Mouse (Mus musculus) cerebellum, adult 18-20 months (tissue): ENCODE measurements around the gene Cst7.
"Not testable (repeated sequence)": the region's sequence is repeated elsewhere in the genome, so short reads cannot be mapped to it uniquely, and the experiment has no call there.

Experiments
- DNase-seq, 2 experiments: peaks; one replicate each; pipeline ENCODE4 v3.0.0; 2021

Gene Cst7

GRCm38 (mm10) chr2:150569847-150570590 lies at the start of gene Cst7:
TSS of gene Cst7 (plus strand) at chr2:150570415.
- no peak for DNase-seq

GRCm38 (mm10) chr2:150525703-150526207 lies 44.5 kb upstream of the Cst7 start:
- no peak for DNase-seq

- DNase-seq = not testable (repeated sequence)
Measured at GRCm38 (mm10) chr2:150549576-150549975, 20.6 kb upstream of the Cst7 start.

DNA sequence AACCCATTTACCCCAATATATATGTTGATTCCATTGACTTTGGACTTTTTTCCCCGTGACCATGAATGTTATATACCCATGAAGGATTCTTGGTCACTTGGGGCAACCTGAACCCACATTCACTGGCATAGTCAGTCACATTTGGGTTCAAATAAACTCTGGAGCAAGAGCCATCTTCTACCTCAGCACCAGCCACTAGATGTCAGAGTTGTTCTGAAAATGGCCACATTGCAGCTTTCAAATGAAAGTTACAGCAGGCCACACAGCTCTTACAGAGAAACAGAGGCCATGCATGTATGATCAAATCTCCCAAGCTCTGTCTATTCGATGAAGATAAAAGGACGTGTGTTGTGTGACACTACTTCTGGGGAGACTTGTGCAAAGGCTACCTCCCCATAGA lies 11.6 kb upstream of the Cst7 start:
- no peak for DNase-seq

DNA sequence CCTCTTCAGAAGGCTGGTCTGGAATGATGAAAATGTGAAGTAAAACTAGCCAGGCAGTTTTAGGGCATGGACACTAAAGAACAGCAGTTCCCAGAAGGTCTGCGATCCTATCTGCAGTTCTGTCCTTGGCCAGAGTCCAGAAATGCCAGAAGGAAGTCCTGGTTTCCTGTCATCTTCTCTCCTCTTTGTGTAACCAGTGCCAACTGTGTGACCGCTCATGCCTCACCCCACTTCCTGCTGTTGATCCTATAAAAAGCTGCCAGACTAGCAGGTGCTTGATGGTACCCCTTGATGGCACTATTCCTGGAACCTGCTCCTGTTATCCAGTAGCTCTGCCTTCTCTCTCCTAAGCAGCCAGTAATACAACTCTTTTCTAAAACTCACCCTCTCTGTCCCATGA lies 3.2 kb upstream of the Cst7 start:
- DNase-seq = peak; percentile 29 to 57

GRCm38 (mm10) chr2:150570761-150571160 lies 546 bp downstream of the Cst7 start:
- DNase-seq = no peak

DNA sequence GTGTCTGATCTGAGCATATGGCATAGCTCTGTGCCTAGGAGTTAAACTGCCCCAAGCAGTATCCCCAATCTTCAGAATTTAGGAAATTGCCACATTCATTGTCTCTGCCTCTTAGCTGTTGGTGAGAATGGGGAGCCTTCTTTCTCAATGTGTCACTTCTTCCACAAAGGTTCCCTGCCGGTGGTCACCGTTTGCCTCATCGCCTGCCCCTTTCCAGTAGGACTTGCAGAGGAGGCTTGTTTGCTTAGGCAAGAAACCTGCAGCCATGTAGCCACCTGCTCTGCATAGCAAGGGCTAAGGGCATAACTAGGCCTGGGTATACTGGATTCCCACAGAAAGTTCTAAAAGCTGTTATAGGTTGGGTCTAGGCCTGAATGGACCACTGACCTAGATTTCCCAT lies 2.2 kb downstream of the Cst7 start:
- DNase-seq = no peak

DNA sequence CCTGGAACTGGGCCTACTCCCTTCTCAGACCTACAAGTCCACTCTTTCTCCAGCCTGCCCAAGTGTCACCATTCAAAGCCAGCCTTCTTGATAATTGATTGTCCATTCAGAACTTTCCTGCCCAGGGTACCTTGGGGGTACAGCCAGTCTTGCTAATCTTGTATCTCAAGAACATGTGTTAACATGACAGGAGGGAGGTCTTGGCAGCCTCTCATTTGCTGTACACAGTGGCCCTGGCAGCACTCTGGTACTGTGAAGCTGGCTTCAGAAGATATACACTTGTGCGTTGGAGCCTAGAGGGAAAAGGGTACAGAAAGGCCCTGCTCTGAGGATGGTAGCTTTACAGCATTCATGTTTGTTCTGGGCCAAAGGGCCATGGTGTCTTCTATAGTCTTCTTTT lies 6.0 kb downstream of the Cst7 start:
- DNase-seq = no peak

DNA sequence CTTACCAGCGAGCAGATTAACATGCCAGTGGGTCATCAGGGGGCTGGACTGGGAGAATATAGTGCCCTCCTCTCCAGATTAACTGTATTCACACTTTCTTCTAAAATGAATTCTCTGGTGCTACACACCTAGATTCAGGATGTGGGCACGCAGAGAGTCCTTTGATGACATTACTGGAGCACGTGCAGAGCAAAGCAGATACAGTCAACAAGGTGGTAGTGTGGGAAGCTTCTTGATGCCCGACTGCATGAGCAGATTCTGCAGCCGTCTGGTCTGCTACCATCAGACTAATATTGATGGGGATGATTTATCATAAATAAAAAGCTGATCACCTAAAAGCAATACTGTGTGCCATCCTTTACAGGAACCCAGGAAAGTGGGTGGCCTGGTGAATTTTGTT lies 8.4 kb downstream of the Cst7 start:
- DNase-seq = no peak

- no peak for DNase-seq
Measured at GRCm38 (mm10) chr2:150579628-150580027, 9.4 kb downstream of the Cst7 start.

DNA sequence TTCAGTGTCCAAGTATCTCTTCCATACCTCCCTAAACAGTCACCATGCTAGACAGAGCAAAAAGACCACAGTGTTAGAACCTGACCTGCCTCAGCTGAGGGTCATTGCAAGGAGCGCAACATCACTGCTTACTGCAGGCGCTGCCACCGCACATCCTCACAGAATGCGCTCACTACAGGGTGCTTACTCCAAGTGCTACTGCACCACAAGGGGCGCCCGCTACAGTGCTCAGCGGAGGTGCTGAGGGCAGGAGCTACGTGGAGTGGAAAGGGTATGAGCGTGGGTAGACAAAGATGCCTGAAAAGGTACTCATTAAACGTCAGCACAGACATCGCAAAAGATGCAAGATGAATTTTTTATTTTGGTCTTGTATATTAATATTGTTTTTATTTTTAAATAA lies 18.9 kb downstream of the Cst7 start:
- no peak for DNase-seq

GRCm38 (mm10) chr2:150595411-150596190 lies 25.4 kb downstream of the Cst7 start:
- DNase-seq = no peak

GRCm38 (mm10) chr2:150600263-150600662 lies 30.0 kb downstream of the Cst7 start:
- no peak for DNase-seq

GRCm38 (mm10) chr2:150602166-150602565 lies 32.0 kb downstream of the Cst7 start:
- DNase-seq = peak; percentile 12 to 16

DNA sequence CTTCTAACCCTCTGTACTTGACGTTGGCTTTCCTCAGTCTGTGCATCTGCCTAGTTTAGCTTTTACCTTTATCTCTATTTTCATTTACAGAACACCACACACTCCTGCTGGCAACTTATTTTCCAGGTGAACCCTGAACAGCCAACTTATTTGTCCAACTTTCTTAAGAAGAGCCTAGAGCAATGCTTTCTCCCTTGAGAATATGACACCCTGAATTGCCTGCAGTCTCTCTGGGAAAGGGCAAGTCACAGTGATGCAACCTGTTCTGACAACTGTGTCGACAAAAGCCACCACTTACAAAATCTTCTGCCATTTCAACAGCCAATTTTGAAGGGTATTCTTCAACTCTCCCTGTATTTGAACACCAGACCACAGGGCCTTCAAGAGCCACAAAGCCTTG lies 34.6 kb downstream of the Cst7 start:
- no peak for DNase-seq

- no peak for DNase-seq
Measured at GRCm38 (mm10) chr2:150607086-150607485, 36.9 kb downstream of the Cst7 start.

DNA sequence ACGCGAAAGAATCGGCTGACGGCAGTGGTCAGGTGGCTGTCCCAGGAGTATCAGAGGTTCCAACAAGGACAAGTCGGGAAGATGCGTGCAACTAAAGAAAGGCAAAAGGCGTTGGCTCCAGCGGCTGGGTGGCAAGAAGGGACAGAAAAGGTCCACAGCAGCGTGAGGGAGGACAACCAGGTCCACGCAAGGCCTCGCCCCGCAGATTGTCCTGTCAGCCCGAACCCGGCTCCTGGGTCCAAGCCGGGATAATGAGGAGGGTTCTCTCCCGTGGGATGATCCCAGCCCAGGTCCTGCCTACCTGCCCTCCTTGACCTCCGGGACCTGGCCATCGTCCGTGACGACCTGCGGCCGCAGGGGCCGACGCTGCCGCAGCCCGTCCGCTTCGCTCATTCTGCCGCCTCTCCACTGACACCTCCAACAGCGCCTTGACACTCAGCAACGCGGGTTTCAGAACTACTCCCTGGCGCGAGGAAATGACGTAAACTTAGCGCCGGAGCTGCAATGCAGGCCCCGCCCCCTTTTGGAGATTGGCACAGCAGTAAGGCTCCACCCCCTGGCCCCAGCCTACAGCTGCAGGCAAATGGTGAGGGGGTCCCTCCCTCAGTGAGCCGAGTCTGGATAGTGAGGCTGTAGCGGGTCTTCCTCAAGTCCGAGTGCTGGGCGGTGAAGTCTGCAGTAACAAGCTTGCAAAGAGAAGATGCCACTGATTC lies 38.0 kb downstream of the Cst7 start, which contains the start of gene Apmap:
Gene Apmap (minus strand): TSS at position 481 of the 713 bp plus-strand sequence.
- DNase-seq = peak; percentile 97 to 98

DNA sequence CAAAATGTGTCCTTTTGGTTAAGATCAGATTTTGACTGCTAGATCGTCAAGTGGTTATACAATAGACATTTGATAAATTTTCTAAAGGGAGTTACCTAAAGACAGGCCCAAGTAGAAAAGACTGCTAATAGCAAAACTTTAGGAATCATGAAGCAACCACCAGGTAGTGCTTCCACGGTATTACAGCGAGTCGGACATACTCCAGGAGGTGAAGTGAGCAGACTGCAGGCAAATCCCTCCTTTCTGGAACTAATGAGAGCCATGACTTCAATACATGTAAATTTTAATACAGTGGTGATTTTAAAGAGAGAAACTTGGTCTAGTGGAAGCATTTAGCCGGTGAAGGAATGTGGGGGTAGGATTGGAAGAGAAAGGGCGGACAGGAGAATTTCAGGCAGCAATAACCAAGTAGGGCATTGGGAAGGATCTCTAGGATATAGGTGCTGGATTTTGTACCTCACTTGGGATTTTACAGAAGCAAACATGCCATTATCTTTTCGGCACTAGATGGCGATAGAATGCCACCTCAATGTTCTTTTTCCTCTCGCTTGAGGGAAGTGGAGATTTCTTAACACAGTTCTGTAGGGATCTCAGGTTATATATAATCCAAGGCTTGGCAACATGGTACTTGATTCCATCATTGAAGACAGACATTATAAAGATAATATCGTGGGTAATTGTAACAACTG lies 38.8 kb downstream of the Cst7 start:
- peak; percentile 71 for DNase-seq

GRCm38 (mm10) chr2:150610097-150610496 lies 39.9 kb downstream of the Cst7 start:
- DNase-seq = no peak

- DNase-seq = no peak
Measured at GRCm38 (mm10) chr2:150621698-150622097, 51.5 kb downstream of the Cst7 start.

DNA sequence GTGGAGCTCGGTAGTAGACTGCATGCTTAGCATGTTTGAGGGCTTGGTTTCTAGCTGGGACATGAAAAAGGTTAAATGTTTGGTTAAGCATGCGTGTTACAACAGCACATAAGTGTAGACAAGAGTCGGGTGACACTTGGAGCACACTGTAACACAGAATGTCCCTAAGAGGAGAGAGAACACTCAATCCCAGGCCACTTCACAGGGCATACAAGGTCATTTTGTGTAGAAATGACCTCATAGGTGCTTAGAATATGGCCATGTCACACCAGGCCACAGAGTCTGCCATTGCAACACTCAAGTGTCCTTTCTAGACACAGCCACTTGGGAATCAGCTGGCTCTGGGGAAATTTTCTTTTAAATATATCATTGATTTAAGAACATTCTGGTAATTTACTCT lies 53.7 kb downstream of the Cst7 start:
- DNase-seq = no peak

DNA sequence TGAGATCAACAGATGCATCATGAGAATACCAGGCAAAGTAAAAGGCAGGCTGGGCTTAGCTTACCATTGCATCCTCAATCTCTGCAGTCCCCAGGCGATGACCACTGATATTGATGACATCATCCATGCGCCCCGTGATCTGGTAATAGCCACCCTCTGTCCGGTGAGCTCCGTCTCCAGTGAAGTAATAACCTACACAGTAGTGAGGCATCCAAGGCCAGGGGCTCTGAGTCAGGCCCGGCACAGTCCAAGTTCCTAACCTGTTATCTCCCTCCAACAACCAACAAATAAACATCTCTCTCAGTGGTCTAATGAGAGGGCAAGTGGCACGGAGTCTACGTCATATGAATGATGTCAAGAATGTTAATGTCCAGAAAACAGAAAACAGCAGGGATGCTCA lies 54.7 kb downstream of the Cst7 start:
- no peak for DNase-seq

- no peak for DNase-seq
Measured at GRCm38 (mm10) chr2:150627140-150627539, 56.9 kb downstream of the Cst7 start.
